Mouse (Mus musculus): ENCODE measurements around the gene Afap1. TPM values are rescaled to one million over a fixed set of nuclear protein-coding genes. Genes with fewer than 3 reads are reported as not detected.

Afap1 gene
- polyA plus RNA-seq, 1 experiment: 17.2 TPM

DNA sequence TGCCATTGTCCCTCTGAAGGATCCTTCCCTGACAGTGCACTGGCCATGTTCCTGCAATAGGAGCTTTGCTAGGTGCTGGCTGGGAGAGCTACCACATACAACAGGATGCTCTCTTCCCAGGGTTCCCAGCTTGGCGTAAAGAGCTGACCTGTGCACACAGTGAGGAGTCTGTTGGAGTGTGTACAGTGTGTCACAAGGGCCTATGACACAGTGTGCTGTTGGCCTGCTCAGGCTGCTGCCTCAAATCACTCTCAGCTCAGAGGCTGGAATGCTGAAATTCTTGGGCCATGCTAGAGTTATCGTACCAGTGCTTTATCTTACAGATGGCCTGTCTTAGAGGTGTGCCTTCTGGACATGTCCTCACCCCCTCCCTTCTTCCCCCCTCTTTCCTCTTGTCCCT lies 53.7 kb downstream of the Afap1 start:
- H3K27me3 ChIP-seq (replicated peaks; ENCODE audit: control insufficient read depth, insufficient read depth, low read length): no peaks in the 10 kb centered on the region
- H3K27ac ChIP-seq (ENCODE audit: insufficient read depth, low read depth, low read length): no peak overlapping the region
- 86% methylated on average over 2 of the region's 2 CpGs for WGBS
- 0 out of 2 replicates have a peak, but pooled peaks cover 2% of the 10 kb centered on the region for H3K4me1 ChIP-seq (ENCODE audit: control insufficient read depth, insufficient read depth, low read length)
- no peak for DNase-seq
- no peak for TF ChIP-seq CTCF (conservative IDR thresholded peaks at IDR 0.05; ENCODE audit: insufficient read depth, insufficient read length, low read depth, low read length)
- no peak for TF ChIP-seq POLR2A (IDR thresholded peaks at IDR 0.05; ENCODE audit: low read depth, low read length)
- H3K4me3 ChIP-seq (ENCODE audit: insufficient read depth, low read depth, low read length): no peak overlapping the region
- no peaks in the 10 kb centered on the region; the same call in 1 of the 2 replicates for H3K36me3 ChIP-seq (ENCODE audit: control insufficient read depth, insufficient read depth, low read length)

DNA sequence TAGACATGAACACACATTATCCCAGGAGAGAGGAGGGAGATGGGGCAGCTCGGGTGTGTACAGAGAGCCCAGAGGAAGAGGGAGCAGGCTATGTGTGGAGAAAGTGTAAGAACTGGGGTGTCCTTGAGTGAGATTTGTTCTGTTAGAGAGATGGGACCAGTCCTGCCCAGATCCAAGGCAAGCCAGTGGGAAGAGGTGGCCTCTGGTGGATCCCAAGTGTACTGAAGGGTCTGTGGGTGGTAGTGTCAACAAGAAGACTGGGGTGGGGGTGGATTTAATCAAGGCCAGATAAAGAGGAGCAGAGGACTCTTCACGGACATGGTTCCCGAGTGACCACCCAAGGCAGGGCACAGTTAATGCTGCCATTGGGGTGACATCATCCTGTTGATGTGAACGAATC lies 54.3 kb downstream of the Afap1 start:
- DNase-seq: no peak
- Histone ChIP-seq H3K27me3 (replicated peaks; ENCODE audit: control insufficient read depth, insufficient read depth, low read length) (no peaks in the 10 kb centered on the region), H3K4me3 (ENCODE audit: insufficient read depth, low read depth, low read length) (no peak overlapping the region), H3K4me1 (ENCODE audit: control insufficient read depth, insufficient read depth, low read length) (0 out of 2 replicates have a peak, but pooled peaks cover 2% of the 10 kb centered on the region), H3K36me3 (ENCODE audit: control insufficient read depth, insufficient read depth, low read length) (no peaks in the 10 kb centered on the region; the same call in 1 of the 2 replicates), H3K27ac (ENCODE audit: insufficient read depth, low read depth, low read length) (no peak overlapping the region)
- WGBS: 72% methylated on average over 4 of the region's 4 CpGs
- TF ChIP-seq CTCF (conservative IDR thresholded peaks at IDR 0.05; ENCODE audit: insufficient read depth, insufficient read length, low read depth, low read length): no peak
- TF ChIP-seq POLR2A (IDR thresholded peaks at IDR 0.05; ENCODE audit: low read depth, low read length): no peak

DNA sequence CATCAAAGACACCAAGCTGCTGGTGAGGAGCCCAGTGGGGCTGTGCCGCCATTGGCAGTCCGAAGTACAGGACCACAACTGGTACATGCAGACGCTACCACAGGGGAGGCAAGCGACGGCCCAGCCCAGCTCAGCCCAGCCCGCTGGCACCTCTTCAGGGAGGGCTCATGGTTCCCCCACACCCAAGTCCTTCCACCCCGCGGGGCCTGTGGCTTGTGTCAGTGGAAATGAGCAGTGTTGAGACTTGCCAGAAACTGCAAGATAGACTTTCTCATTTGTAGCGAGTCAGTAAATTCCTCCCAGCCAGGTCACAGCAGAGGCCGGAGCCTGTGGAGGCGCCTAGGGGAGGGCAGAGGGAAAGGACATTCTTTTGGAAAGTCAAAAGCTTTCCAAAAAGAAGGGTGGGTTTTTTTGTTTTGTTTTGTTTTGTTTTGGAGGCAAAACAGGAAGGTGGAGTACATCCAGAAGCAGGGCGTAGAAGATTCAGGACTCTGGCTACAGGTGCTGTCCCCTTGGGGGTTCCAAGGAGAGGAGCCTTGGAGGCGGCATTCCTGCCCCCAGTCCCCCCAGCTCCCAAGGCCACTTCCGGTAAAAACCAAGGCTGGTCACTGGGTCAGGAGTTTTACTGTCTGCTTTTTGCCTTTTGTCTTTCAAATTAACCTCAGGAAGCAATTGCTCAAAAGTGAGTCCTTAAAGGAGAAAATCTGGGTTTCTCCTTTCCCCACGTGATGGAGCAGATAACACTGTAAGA lies 55.3 kb downstream of the Afap1 start:
- DNase-seq: peak; percentile 60
- H3K4me3 ChIP-seq (ENCODE audit: insufficient read depth, low read depth, low read length): no peak overlapping the region
- 43% methylated on average over 15 of the region's 15 CpGs for WGBS
- no peak for TF ChIP-seq POLR2A (IDR thresholded peaks at IDR 0.05; ENCODE audit: low read depth, low read length)
- no peak for TF ChIP-seq CTCF (conservative IDR thresholded peaks at IDR 0.05; ENCODE audit: insufficient read depth, insufficient read length, low read depth, low read length)
- peak overlapping the region; percentile 65; the same call in 1 of the 2 replicates for H3K27ac ChIP-seq (ENCODE audit: insufficient read depth, low read depth, low read length)
- H3K36me3 ChIP-seq (ENCODE audit: control insufficient read depth, insufficient read depth, low read length): no peaks in the 10 kb centered on the region; the same call in 1 of the 2 replicates
- 0 out of 2 replicates have a peak, but pooled peaks cover 2% of the 10 kb centered on the region for H3K4me1 ChIP-seq (ENCODE audit: control insufficient read depth, insufficient read depth, low read length)
- H3K27me3 ChIP-seq (replicated peaks; ENCODE audit: control insufficient read depth, insufficient read depth, low read length): no peaks in the 10 kb centered on the region

DNA sequence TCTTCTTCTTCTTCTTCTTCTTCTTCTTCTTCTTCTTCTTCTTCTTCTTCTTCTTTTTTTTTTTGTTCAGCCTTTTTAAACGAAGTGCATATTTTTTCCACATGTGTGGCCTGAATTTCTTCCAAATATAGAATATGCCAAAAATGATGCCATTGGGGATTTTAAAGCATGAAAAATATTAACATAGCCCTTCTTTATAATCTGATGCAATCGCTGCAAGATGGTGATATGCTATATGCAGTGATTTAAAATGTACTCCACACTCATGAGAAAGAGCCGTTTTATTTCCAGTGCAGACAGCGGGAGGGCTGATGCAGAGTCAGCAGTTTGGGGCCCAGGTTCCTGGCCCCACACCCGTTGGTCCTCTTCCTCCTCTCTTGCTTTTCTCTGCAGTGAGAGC lies 55.9 kb downstream of the Afap1 start:
- DNase-seq: no peak
- Histone ChIP-seq H3K4me1 (ENCODE audit: control insufficient read depth, insufficient read depth, low read length) (0 out of 2 replicates have a peak, but pooled peaks cover 2% of the 10 kb centered on the region), H3K4me3 (ENCODE audit: insufficient read depth, low read depth, low read length) (no peak overlapping the region), H3K36me3 (ENCODE audit: control insufficient read depth, insufficient read depth, low read length) (no peaks in the 10 kb centered on the region; the same call in 1 of the 2 replicates), H3K27ac (ENCODE audit: insufficient read depth, low read depth, low read length) (no peak overlapping the region), H3K27me3 (replicated peaks; ENCODE audit: control insufficient read depth, insufficient read depth, low read length) (no peaks in the 10 kb centered on the region)
- TF ChIP-seq CTCF (conservative IDR thresholded peaks at IDR 0.05; ENCODE audit: insufficient read depth, insufficient read length, low read depth, low read length) (no peak), POLR2A (IDR thresholded peaks at IDR 0.05; ENCODE audit: low read depth, low read length) (no peak)
- WGBS: 73% methylated on average over 5 of the region's 5 CpGs

DNA sequence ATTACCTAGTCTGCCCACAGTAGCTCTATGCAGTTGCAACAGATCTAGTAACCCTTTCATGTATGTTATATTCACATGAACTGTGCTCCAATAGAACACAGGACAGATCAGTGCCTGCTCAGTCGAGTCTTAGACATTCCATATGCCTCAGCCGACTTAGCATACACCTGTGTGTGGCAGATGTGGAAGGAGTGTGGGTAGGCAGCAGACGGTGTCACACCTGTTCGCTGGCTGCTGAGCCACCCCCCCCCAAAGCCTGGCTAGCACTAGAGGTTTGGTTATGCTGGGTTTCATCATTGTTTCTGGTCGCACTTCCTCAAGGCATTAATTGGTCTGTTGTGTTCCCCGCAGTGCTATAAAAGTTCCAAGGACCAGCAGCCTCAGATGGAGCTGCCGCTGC lies 57.4 kb downstream of the Afap1 start:
- Histone ChIP-seq H3K4me3 (ENCODE audit: insufficient read depth, low read depth, low read length) (no peak overlapping the region), H3K27me3 (replicated peaks; ENCODE audit: control insufficient read depth, insufficient read depth, low read length) (no peaks in the 10 kb centered on the region), H3K4me1 (ENCODE audit: control insufficient read depth, insufficient read depth, low read length) (0 out of 2 replicates have a peak, but pooled peaks cover 2% of the 10 kb centered on the region), H3K36me3 (ENCODE audit: control insufficient read depth, insufficient read depth, low read length) (no peaks in the 10 kb centered on the region; the same call in 1 of the 2 replicates), H3K27ac (ENCODE audit: insufficient read depth, low read depth, low read length) (no peak overlapping the region)
- 82% methylated on average over 7 of the region's 7 CpGs for WGBS
- TF ChIP-seq CTCF (conservative IDR thresholded peaks at IDR 0.05; ENCODE audit: insufficient read depth, insufficient read length, low read depth, low read length): no peak
- TF ChIP-seq POLR2A (IDR thresholded peaks at IDR 0.05; ENCODE audit: low read depth, low read length): no peak
- DNase-seq: no peak

DNA sequence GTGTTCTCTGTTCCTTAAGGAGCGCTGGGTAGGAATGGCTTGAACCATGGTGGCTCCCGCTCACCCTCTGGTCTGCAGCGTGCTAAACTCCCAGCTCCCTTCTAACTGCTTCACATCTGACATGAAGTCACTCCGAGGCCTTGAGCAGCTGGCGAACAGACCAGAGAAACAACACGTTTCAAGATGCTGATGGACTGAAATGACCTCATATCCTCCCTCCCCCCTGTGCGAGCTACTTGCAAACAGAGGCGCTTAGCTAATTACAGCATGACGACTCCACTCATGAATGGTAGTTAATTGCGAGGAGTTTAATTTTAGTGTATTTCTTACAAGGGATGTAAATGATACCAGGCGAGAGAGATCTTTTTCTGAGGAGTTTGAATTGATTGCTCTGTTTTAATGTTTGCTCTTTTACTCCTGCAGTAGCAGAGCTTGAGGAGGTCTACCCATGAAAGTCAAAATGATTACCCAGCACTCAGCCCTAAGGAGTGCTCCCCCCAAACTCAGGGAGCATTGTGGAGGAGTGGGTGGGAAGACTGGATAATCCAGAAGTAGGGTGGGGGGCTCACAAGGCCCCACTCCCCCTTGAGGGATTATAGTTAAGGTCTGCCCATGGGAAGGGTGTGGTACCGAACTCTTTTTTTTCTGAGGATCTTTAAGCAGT lies 61.1 kb downstream of the Afap1 start:
- Histone ChIP-seq H3K36me3 (ENCODE audit: control insufficient read depth, insufficient read depth, low read length) (no peaks in the 10 kb centered on the region; the same call in 1 of the 2 replicates), H3K4me3 (ENCODE audit: insufficient read depth, low read depth, low read length) (no peak overlapping the region), H3K4me1 (ENCODE audit: control insufficient read depth, insufficient read depth, low read length) (no peaks in the 10 kb centered on the region), H3K27ac (ENCODE audit: insufficient read depth, low read depth, low read length) (no peak overlapping the region), H3K27me3 (replicated peaks; ENCODE audit: control insufficient read depth, insufficient read depth, low read length) (no peaks in the 10 kb centered on the region)
- WGBS: 62% methylated on average over 12 of the region's 12 CpGs
- no peak for TF ChIP-seq POLR2A (IDR thresholded peaks at IDR 0.05; ENCODE audit: low read depth, low read length)
- TF ChIP-seq CTCF (conservative IDR thresholded peaks at IDR 0.05; ENCODE audit: insufficient read depth, insufficient read length, low read depth, low read length): no peak
- peak; percentile 36 for DNase-seq

DNA sequence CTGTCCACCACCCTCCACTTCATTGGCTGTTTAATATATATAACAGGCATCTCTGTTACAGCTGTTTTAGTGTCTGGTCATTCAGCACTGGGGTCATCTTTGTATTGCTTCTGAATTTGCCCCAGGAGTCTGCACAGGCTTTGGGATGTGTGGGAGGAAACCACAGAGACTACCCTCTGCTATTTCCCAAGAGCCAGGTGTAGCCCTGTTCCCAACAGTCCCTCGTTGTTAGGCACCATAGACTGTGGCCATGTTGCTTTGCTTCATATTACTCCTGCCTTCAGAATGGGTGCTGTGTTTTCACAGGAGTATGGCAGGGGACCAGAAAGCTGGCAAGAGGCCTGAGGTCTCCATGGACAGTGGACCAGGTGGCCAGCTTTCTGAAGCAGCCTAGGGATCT lies 63.1 kb downstream of the Afap1 start:
- H3K4me3 ChIP-seq (ENCODE audit: insufficient read depth, low read depth, low read length): no peak overlapping the region
- H3K36me3 ChIP-seq (ENCODE audit: control insufficient read depth, insufficient read depth, low read length): no peaks in the 10 kb centered on the region; the same call in 1 of the 2 replicates
- H3K27me3 ChIP-seq (replicated peaks; ENCODE audit: control insufficient read depth, insufficient read depth, low read length): no peaks in the 10 kb centered on the region
- WGBS: 46% methylated on average over 1 of the region's 1 CpGs
- no peaks in the 10 kb centered on the region for H3K4me1 ChIP-seq (ENCODE audit: control insufficient read depth, insufficient read depth, low read length)
- no peak overlapping the region for H3K27ac ChIP-seq (ENCODE audit: insufficient read depth, low read depth, low read length)
- DNase-seq: no peak
- TF ChIP-seq POLR2A (IDR thresholded peaks at IDR 0.05; ENCODE audit: low read depth, low read length): no peak
- TF ChIP-seq CTCF (conservative IDR thresholded peaks at IDR 0.05; ENCODE audit: insufficient read depth, insufficient read length, low read depth, low read length): no peak

Measured in kidney, adult 2 months (tissue).